Mouse (Mus musculus): ENCODE data around the gene Phf11d. TPM values are rescaled to one million over a fixed set of nuclear protein-coding genes. Genes with fewer than 3 reads are reported as not detected.
"Not testable (repeated sequence)": the region's sequence is repeated elsewhere in the genome, so short reads cannot be mapped to it uniquely, and the experiment has no call there.

The Phf11d gene
- 1.8 and 2.0 TPM in 2 replicates for polyA plus RNA-seq (2015; fragmentation: Nextera tagmentation; extraction: Ambion mirVana)

DNA sequence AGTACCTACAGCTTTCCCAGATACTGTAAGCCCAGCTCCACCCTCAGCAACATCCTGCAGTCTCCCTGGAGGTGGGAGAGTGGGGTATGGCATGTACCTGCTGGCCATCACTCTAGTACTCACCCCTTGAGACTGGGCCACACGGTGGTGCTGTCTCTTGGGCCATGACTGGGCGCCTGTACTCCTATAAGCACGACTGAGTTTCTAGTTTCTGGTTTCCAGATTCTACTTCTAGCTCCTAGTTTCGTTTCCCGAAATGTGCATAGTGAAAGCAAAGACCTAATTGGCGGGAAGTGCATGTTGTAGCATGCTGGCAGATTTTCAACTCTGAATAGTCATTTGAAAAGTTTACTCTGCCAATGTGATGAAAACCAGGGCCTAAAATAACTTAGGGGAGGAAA lies at the start of gene Phf11d:
Phf11d (minus strand) TSS at position 227 of the 401 bp plus-strand sequence.
- Histone ChIP-seq H3K4me3 (no peak within 1 kb of the TSS), H3K27me3 (replicated peaks) (no peaks in the 10 kb centered on the region), H3K9me3 (no peaks in the 10 kb centered on the region), H3K4me1 (peaks cover 15% of the 10 kb centered on the region), H3K27ac (replicated peaks) (peak within 1 kb of the TSS; percentile 43), H3K4me2 (peak within 1 kb of the TSS; percentile 24), H3K9ac (no peak within 1 kb of the TSS), H3K36me3 (no peaks in the 10 kb centered on the region)
- no peak for ATAC-seq (ENCODE audit: extremely low read depth, insufficient number of reproducible peaks, low FRiP score, low TSS enrichment)
- WGBS, result 59% methylated on average over 6 of the region's 6 CpGs

DNA sequence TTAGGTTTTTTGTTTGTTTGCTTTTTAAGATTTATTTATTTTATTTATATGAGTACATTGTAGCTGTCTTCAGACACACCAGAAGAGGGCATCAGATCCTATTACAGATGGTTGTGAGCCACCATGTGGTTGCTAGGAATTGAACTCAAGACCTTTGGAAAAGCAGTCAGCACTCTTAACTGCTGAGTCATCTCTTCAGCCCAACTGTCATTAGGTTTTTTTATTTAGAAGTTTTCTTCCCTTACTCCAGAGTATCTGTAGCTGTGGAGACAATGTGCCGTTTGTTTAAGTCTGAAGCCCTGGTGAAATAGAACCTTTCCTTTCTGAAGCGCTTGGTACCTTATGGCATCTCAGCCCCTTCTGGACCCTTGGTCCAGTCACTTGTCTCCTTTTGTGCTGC lies 49.7 kb upstream of the Phf11d start:
- not testable (repeated sequence) for H3K4me1 ChIP-seq; H3K4me3 ChIP-seq; H3K27ac ChIP-seq (replicated peaks); H3K4me2 ChIP-seq; H3K9ac ChIP-seq; ATAC-seq (ENCODE audit: extremely low read depth, insufficient number of reproducible peaks, low FRiP score, low TSS enrichment); H3K9me3 ChIP-seq; H3K27me3 ChIP-seq (replicated peaks)
- H3K36me3 ChIP-seq, result peaks cover 41% of the 10 kb centered on the region
- 93% methylated on average over 2 of the region's 2 CpGs for WGBS

DNA sequence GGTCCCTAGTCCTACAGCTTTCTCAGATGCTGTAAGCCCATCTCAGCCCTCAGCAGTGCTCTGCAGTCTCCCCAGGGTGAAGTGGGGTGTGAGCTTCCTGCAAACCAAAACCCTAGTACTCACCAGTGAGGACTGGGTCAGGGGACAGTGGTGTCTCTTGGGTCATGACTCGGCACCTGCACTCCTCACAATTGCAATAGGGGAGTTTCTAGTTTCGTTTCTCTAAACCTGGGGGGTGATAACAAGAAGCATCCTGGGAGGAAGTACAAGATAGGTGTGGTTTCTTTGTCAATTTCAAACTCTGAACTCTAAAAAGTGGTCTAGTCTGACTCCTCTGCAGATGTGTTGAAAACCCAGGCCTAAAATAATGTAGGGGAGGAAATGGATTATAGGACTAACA lies 31.7 kb upstream of the Phf11d start:
- Histone ChIP-seq H3K4me1 (no peaks in the 10 kb centered on the region), H3K4me3 (no peak overlapping the region), H3K9ac (no peak overlapping the region), H3K9me3 (no peaks in the 10 kb centered on the region), H3K36me3 (0 out of 2 replicates have a peak, but pooled peaks cover 7% of the 10 kb centered on the region), H3K27me3 (replicated peaks) (no peaks in the 10 kb centered on the region), H3K27ac (replicated peaks) (no peak overlapping the region), H3K4me2 (no peak overlapping the region)
- 69% methylated on average over 2 of the region's 2 CpGs for WGBS
- no peak for ATAC-seq (ENCODE audit: extremely low read depth, insufficient number of reproducible peaks, low FRiP score, low TSS enrichment)

DNA sequence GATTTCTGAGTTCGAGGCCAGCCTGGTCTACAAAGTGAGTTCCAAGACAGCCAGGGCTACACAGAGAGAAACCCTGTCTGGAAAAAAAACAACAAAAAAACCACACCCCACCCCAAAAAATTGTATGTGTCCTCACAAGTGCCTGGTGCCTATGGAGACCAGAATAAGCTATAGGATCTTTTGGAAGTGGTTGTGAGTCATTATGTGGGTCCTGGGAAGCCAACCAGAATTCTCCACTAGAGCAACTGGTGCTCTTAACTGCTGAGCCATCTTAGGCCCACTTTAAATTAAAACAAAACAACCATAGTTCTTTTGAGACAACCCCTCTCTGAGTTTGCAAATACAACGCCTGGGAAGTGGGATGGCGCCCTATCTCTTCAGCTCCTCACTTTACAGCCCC lies 30.0 kb upstream of the Phf11d start, which contains the start of gene Phf11c:
Phf11c (minus strand) TSS at position 101 of the 400 bp plus-strand sequence.
- Histone ChIP-seq H3K27ac (replicated peaks) (no peak within 1 kb of the TSS), H3K4me3 (no peak within 1 kb of the TSS), H3K4me2 (no peak within 1 kb of the TSS), H3K36me3 (0 out of 2 replicates have a peak, but pooled peaks cover 3% of the 10 kb centered on the region), H3K27me3 (replicated peaks) (no peaks in the 10 kb centered on the region), H3K9me3 (no peaks in the 10 kb centered on the region), H3K9ac (no peak within 1 kb of the TSS), H3K4me1 (no peaks in the 10 kb centered on the region)
- ATAC-seq (ENCODE audit: extremely low read depth, insufficient number of reproducible peaks, low FRiP score, low TSS enrichment), result no peak
- WGBS, result 87% methylated on average over 3 of the region's 3 CpGs

DNA sequence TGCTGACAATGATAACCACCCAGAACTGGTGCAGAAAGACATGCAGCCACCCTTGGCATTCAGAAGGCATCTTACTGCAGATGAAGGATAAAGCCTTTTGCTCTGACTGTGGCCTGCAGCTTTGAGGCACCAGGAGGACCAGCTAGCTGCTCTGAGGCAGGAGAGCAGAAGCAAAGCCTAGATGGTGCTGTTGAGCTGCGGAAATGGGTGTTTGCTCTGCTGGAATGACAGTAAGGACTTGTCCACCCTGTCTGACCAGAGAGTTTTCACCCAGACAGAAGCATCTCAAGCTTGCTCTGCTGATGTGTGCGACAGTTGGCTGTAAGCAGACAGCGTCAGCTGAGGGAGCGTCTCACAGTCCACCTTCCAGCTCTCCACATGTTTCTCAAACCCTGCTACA lies 24.9 kb upstream of the Phf11d start:
- not testable (repeated sequence) for H3K9me3 ChIP-seq; H3K4me1 ChIP-seq; H3K9ac ChIP-seq; H3K36me3 ChIP-seq; H3K4me2 ChIP-seq; H3K27ac ChIP-seq (replicated peaks); H3K27me3 ChIP-seq (replicated peaks); H3K4me3 ChIP-seq; ATAC-seq (ENCODE audit: extremely low read depth, insufficient number of reproducible peaks, low FRiP score, low TSS enrichment)
- WGBS, result 60% methylated on average over 4 of the region's 4 CpGs

DNA sequence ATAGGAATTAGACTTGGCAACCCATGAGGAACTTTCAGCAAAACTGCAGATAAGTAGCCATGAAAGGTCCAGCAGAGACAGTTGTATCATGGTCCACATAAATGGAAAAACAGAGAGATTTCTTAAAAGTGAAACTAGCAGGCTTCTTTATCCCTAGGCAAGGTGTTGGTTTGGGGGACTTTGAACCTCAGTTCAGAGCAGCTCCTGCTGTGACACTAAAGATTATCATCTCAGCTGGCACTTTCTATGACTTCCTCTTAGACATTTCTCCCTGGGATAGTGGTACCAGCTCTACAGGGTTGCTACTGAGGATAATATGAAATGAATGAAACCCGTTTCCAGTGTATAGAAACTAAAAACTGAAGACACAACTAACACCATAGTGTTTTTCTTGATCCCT lies 24.3 kb upstream of the Phf11d start:
- no peaks in the 10 kb centered on the region for H3K36me3 ChIP-seq
- H3K4me2 ChIP-seq, result no peak overlapping the region
- no peaks in the 10 kb centered on the region for H3K27me3 ChIP-seq (replicated peaks)
- H3K27ac ChIP-seq (replicated peaks), result no peak overlapping the region
- WGBS, result 54% methylated on average over 1 of the region's 1 CpGs
- no peak overlapping the region for H3K4me3 ChIP-seq
- H3K4me1 ChIP-seq, result no peaks in the 10 kb centered on the region
- ATAC-seq (ENCODE audit: extremely low read depth, insufficient number of reproducible peaks, low FRiP score, low TSS enrichment), result no peak
- H3K9ac ChIP-seq, result no peak overlapping the region
- H3K9me3 ChIP-seq, result no peaks in the 10 kb centered on the region

DNA sequence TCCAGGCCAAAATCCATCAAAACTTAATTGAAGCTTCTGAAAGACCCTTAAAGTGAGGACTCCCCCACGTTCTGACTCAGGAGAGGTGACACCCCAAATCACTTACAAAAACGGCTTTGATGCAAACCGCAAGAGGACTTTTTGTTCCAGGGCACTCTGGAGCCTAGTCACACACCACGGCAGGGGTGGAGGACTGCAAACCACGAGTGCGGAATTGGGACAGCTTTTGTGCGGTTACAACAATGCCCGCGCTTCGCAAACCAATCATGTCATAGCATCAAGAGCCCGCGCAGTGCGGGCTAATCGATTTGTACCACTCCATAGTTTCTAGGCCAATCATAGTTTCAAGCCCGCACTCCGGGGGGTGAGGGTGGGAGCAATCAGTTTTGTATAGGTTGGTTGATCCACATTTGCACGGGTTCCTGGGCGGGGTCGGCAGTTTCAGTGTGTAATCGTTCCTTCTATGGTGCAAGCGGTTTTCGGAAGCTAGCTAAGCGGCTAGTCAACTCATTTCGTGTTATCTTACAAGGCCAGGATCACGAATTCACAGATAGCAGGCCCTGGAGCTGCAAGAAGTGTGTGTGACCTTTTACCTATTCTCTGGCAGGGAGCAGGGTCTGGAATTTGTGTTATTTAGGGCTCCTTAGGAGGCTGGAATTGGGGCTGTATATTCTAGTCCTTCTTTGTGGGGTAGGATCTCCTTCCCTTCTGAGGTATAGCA lies 5.2 kb upstream of the Phf11d start:
- no peak for ATAC-seq (ENCODE audit: extremely low read depth, insufficient number of reproducible peaks, low FRiP score, low TSS enrichment)
- H3K27me3 ChIP-seq (replicated peaks), result no peaks in the 10 kb centered on the region
- no peaks in the 10 kb centered on the region for H3K36me3 ChIP-seq
- no peak overlapping the region for H3K4me3 ChIP-seq
- WGBS, result 81% methylated on average over 25 of the region's 25 CpGs
- H3K4me1 ChIP-seq, result peaks cover 10% of the 10 kb centered on the region
- H3K4me2 ChIP-seq, result no peak overlapping the region
- H3K9ac ChIP-seq, result no peak overlapping the region
- H3K27ac ChIP-seq (replicated peaks), result no peak overlapping the region
- peaks cover 5% of the 10 kb centered on the region; the same call in 1 of the 2 replicates for H3K9me3 ChIP-seq

DNA sequence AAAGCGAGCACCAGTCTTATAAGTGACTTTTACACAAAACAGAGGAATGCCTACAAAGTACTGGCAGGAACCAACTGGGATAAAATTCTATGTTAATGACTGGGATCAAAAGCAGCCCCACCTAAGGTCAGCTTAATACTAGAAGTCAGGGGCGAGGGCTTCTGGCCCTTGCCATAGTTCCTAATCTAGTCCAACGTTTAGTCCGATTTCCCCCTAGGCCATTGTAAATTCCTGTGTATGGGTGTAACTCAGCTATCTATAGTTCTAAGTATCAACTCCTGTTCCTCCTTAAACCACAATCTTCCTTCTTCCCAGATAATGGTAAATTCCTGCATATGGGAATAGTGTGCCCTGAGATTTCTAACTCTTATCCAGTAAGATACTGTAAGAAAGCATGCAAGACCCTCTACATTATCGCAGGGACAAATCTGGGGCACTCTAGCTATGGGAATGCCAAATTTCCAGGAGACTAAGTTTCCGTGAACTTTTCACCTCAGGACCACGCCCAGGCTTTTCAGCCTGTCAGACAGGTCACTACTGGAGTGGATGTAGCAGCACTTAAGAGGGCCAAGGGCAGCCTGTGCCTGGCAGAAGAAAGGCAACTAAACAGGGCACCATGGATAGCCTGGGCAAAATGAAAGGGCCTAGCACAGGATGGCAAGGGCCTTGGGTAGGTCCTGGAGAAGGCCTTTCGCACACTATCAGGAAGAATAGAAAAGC lies 1.3 kb upstream of the Phf11d start:
- H3K9ac ChIP-seq, result no peak overlapping the region
- H3K27ac ChIP-seq (replicated peaks), result no peak overlapping the region
- H3K27me3 ChIP-seq (replicated peaks), result no peaks in the 10 kb centered on the region
- no peak overlapping the region for H3K4me2 ChIP-seq
- H3K36me3 ChIP-seq, result no peaks in the 10 kb centered on the region
- 58% methylated on average over 8 of the region's 8 CpGs for WGBS
- peaks cover 15% of the 10 kb centered on the region for H3K4me1 ChIP-seq
- peaks cover 4% of the 10 kb centered on the region; the same call in 1 of the 2 replicates for H3K9me3 ChIP-seq
- H3K4me3 ChIP-seq, result no peak overlapping the region
- no peak for ATAC-seq (ENCODE audit: extremely low read depth, insufficient number of reproducible peaks, low FRiP score, low TSS enrichment)

DNA sequence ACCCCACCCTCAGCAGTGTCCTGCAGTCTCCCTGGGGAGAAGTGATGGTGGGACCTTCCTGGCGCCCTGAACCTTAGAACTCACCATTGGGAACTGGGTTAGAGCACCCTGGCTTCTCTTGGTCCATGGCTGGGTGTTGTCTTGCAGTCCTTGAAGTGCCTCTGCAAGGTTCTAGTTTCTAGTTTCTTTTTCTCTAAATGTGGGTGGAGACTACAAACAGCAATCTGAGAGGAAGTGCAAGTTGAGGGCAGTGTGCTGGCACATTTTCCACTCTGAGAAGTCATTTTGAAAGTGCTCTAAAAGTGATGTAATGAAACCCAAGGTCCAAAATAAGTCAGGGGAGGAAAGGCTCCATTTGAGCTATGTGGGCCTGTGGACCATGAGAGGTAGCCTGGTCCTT lies 24.1 kb downstream of the Phf11d start, which contains the start of gene Phf11b:
Phf11b (minus strand) TSS at position 163 of the 400 bp plus-strand sequence.
- not testable (repeated sequence) for H3K36me3 ChIP-seq; H3K4me1 ChIP-seq; H3K27ac ChIP-seq (replicated peaks); H3K9me3 ChIP-seq; ATAC-seq (ENCODE audit: extremely low read depth, insufficient number of reproducible peaks, low FRiP score, low TSS enrichment); H3K4me3 ChIP-seq; H3K4me2 ChIP-seq; H3K27me3 ChIP-seq (replicated peaks); H3K9ac ChIP-seq
- WGBS, result 46% methylated on average over 1 of the region's 1 CpGs

DNA sequence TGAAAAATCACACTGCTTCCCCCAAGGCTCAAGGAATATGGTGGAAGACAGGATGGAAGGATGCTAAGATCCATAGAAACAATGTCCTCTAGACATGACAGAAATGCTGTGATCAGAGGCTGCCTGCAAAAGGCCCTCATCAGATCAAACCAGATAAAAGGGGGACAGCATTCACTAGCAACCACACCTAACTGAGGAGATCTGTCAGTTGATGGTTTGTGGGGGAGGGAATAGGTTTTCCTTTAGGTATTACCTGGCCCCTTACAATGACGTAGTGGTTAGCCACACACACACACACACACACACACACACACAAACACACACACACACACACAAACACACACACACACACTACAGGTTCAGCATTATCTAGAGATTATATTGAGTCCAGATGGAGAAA lies 25.7 kb downstream of the Phf11d start:
- Histone ChIP-seq H3K4me3 (no peak overlapping the region), H3K9ac (no peak overlapping the region), H3K4me1 (no peaks in the 10 kb centered on the region), H3K9me3 (no peaks in the 10 kb centered on the region), H3K4me2 (no peak overlapping the region), H3K27me3 (replicated peaks) (no peaks in the 10 kb centered on the region), H3K27ac (replicated peaks) (no peak overlapping the region), H3K36me3 (no peaks in the 10 kb centered on the region)
- 79% methylated on average over 1 of the region's 1 CpGs for WGBS
- ATAC-seq (ENCODE audit: extremely low read depth, insufficient number of reproducible peaks, low FRiP score, low TSS enrichment), result no peak

DNA sequence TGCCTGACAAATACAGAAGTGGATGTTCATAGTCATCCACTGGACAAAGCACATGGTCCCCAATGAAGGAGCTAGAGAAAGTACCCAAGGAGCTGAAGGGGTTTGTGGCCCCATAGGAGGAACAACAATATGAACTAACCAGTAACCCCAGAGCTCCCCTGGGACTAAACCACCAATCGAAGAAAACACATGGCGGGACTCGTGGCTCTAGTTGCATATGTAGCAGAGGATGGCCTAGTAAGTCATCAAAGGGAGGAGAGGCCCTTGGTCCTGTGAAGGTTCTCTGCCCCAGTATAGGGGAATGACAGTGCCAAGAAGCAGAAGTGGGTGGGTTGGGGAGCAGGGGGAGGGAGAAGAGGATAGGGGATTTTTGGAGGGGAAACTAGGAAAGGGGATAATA lies 29.2 kb downstream of the Phf11d start:
- not testable (repeated sequence) for H3K9ac ChIP-seq; H3K27me3 ChIP-seq (replicated peaks); H3K27ac ChIP-seq (replicated peaks); H3K9me3 ChIP-seq; ATAC-seq (ENCODE audit: extremely low read depth, insufficient number of reproducible peaks, low FRiP score, low TSS enrichment); H3K4me2 ChIP-seq; H3K4me1 ChIP-seq; H3K36me3 ChIP-seq; H3K4me3 ChIP-seq
- WGBS, result 72% methylated on average over 3 of the region's 3 CpGs
